Mouse (Mus musculus): ENCODE data around the gene 5730596B20Rik. TPM values are rescaled to one million over a fixed set of nuclear protein-coding genes. Genes with fewer than 3 reads are reported as not detected.

Gene 5730596B20Rik
- polyA plus RNA-seq, 1 experiment from 2014 or later, result 0.61 TPM

DNA sequence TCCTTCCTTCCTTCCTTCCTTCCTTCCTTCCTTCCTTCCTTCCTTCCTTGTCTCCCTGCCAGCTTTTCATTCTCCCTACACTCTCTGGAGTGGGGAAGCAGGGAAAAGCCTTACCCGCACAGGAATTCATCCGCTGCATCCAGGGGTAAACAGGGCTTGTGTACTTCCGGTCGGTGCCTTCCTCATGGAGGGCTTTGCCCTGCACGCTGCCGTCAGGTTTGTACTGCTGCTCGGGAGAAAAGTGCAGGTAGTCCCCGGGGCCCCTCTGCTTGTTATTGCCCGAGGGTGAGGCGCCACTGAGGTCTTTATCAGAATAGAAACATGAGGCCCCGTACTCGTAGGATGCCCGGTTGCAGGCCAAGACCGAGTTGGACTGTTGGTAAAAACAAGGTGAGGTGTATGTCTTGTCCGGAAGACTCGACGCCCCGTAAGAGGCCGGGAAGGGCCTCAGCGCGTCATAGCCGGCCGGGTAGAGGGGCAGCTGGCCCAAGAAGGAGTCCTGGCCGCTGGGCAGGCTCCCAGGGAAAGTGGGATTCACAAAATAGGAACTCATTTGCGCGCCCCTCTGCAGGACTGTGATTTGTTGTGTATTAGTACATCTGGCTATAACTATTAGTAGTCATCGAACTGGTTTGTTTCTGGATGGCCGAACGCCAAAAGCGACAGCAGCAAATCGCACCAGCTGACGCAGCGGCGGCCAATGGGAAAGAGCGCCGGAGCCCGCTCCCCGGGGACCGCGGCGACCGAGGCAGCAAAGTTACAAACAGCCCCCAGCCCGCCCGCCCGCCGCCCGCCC, 31.0 kb downstream of the 5730596B20Rik start, which contains the start of gene Hoxa6:
Hoxa6 (minus strand) TSS at position 651 of the 796 bp plus-strand sequence.
- no peaks in the 10 kb centered on the region for H3K9me3 ChIP-seq (ENCODE audit: control insufficient read depth)
- H3K9ac ChIP-seq (ENCODE audit: low read depth, low read length), result peak within 1 kb of the TSS; percentile 46
- H3K27ac ChIP-seq (ENCODE audit: low read depth, low read length), result peak within 1 kb of the TSS; percentile 35; the same call in 1 of the 2 replicates
- H3K27me3 ChIP-seq (replicated peaks; ENCODE audit: control insufficient read depth, insufficient read depth, low read length), result peaks cover 88% of the 10 kb centered on the region
- no peaks in the 10 kb centered on the region for H3K4me1 ChIP-seq (replicated peaks; ENCODE audit: control insufficient read depth, insufficient read depth, low read length)
- peak within 1 kb of the TSS; percentile 37 for H3K4me3 ChIP-seq (ENCODE audit: low read depth, low read length)
- no peak for ATAC-seq
- peak within 1 kb of the TSS; percentile 66 for H3K4me2 ChIP-seq (replicated peaks; ENCODE audit: low read depth)
- TF ChIP-seq CTCF (IDR thresholded peaks at IDR 0.05; ENCODE audit: low read depth), result no peak
- 8% methylated on average over 47 of the region's 47 CpGs for WGBS
- no peaks in the 10 kb centered on the region for H3K36me3 ChIP-seq (ENCODE audit: control insufficient read depth, insufficient read depth)

DNA sequence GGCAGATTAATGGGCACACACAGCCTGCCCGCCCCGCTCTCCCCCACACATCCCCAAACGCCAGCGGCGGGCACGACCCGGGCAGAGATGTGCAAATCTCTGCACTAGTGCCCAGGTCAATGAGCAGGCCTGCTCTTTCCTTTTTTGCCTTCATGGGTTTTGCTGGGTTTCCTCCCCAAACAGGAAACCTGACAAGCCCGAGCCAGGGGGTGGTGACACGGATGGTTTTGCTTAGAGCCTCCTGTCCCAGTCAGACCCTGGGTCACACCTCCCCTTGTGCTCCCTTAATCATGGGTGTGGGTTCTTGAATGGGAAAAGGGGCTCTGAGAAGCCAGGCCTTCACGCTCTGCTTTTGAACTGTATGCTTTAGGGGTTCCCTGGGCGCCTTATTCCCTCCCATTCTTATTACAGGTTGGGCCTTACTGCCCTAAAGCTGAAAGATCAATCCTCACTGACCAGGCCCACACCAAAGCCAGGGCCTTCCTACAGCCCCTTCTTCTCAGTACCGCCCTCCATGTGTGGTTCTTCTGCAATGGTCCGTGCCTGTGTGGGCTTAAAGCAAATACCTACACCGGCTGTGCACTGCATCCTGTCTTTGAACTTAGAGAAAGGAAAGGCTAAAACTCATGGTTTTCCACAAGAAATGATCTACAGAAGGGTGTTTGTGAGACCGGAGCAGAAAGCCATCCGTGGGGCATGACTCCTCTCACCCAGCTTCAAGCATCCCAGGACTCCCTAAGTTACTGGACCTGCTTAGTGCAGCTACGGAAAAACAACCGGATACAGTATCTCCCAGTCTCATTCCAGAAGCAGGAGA, 31.8 kb downstream of the 5730596B20Rik start:
- Histone ChIP-seq H3K27ac (ENCODE audit: low read depth, low read length) (no peak overlapping the region), H3K4me1 (replicated peaks; ENCODE audit: control insufficient read depth, insufficient read depth, low read length) (no peaks in the 10 kb centered on the region), H3K36me3 (ENCODE audit: control insufficient read depth, insufficient read depth) (no peaks in the 10 kb centered on the region), H3K4me3 (ENCODE audit: low read depth, low read length) (peak overlapping the region; percentile 37), H3K4me2 (replicated peaks; ENCODE audit: low read depth) (peak overlapping the region; percentile 66), H3K9ac (ENCODE audit: low read depth, low read length) (peak overlapping the region; percentile 46), H3K9me3 (ENCODE audit: control insufficient read depth) (no peaks in the 10 kb centered on the region), H3K27me3 (replicated peaks; ENCODE audit: control insufficient read depth, insufficient read depth, low read length) (peaks cover 90% of the 10 kb centered on the region)
- WGBS, result 34% methylated on average over 15 of the region's 18 CpGs
- no peak for ATAC-seq
- no peak for TF ChIP-seq CTCF (IDR thresholded peaks at IDR 0.05; ENCODE audit: low read depth)

DNA sequence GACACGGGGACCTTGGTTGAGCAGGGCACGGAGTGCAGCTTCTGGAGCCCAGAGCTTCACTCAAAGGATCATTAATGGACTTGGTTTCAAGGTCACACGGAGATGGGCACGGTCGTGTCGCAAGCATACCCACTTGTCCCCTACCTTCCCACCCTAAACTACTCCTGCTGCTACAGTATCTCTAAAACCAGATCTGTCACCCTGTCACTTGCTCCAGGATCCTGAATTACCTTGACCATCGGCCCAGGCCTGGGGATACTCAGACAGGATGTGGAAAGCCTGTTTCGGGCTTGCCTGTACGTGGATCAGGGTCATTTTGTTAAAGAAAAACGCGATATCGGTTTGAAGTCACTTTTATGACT, 32.4 kb downstream of the 5730596B20Rik start:
- Histone ChIP-seq H3K27me3 (replicated peaks; ENCODE audit: control insufficient read depth, insufficient read depth, low read length) (peaks cover 91% of the 10 kb centered on the region), H3K4me2 (replicated peaks; ENCODE audit: low read depth) (peak overlapping the region; percentile 66), H3K4me1 (replicated peaks; ENCODE audit: control insufficient read depth, insufficient read depth, low read length) (no peaks in the 10 kb centered on the region), H3K9ac (ENCODE audit: low read depth, low read length) (no peak overlapping the region), H3K4me3 (ENCODE audit: low read depth, low read length) (0 out of 2 replicates have a peak overlapping the region, but pooled peaks have one; percentile 37), H3K27ac (ENCODE audit: low read depth, low read length) (no peak overlapping the region), H3K9me3 (ENCODE audit: control insufficient read depth) (no peaks in the 10 kb centered on the region), H3K36me3 (ENCODE audit: control insufficient read depth, insufficient read depth) (no peaks in the 10 kb centered on the region)
- ATAC-seq, result no peak
- WGBS, result 34% methylated on average over 12 of the region's 12 CpGs
- no peak for TF ChIP-seq CTCF (IDR thresholded peaks at IDR 0.05; ENCODE audit: low read depth)

DNA sequence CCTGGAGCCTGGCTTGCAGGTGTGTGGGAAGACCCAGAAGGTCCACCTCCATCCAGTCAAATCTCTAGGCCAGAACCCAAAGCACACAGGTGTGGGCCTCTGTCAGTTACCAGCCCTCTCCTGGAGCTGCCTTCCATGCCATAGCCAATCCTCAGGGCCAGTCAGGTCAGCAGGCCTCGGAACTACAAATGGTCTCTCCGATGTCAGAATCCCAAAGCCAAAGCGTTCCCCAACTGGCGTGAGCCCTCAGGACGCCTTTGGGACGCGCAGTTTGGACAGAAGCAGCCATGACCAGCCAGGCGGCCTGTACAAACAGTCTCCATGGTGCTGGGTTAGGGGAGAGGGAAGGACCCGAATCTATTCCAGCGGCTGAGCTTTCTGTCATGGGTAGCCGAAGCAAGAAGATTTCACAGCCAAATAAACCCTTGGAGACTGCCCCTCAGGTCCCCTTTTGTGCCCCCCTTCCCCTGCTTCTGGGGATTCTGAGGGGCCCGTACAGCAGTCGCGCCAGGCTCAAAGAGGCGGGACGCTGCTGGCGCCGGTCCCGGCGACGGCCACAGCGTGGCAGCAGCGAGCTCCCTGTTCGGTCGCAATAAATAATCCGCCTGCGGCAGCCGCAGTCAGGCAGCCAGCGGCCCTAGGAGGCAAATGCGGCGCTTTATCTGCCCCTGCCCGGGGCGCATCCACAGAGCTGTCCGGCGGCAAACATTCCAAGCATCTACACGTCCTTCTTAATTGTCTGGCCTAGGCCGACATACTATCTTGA, 34.1 kb downstream of the 5730596B20Rik start:
- Histone ChIP-seq H3K4me3 (ENCODE audit: low read depth, low read length) (peak overlapping the region; percentile 52), H3K9me3 (ENCODE audit: control insufficient read depth) (no peaks in the 10 kb centered on the region), H3K36me3 (ENCODE audit: control insufficient read depth, insufficient read depth) (no peaks in the 10 kb centered on the region), H3K9ac (ENCODE audit: low read depth, low read length) (peak overlapping the region; percentile 41), H3K27ac (ENCODE audit: low read depth, low read length) (no peak overlapping the region), H3K27me3 (replicated peaks; ENCODE audit: control insufficient read depth, insufficient read depth, low read length) (peaks cover 91% of the 10 kb centered on the region), H3K4me1 (replicated peaks; ENCODE audit: control insufficient read depth, insufficient read depth, low read length) (no peaks in the 10 kb centered on the region), H3K4me2 (replicated peaks; ENCODE audit: low read depth) (peak overlapping the region; percentile 66)
- ATAC-seq, result peak; percentile 54
- TF ChIP-seq CTCF (IDR thresholded peaks at IDR 0.05; ENCODE audit: low read depth), result peak; percentile 86
- WGBS, result 4% methylated on average over 37 of the region's 37 CpGs

DNA sequence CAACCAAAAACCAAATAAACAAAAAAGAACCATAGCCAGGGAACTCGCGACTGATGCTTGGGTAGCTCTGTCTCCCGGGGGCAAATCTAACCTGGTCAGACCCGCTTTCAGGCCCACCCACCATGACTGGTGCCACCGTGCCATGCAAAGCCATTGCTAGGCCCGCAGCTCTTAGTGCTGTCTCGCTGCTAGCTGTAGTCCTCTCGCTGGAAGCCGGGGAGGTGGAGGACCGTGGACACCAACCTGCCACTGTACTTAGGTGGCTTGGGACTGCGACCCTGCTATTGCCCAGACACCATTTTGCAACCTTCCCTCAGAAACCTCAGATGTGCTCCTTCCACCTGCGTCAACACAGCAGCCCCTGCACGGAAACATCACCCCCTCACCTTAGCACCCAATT, 34.7 kb downstream of the 5730596B20Rik start:
- no peak for TF ChIP-seq CTCF (IDR thresholded peaks at IDR 0.05; ENCODE audit: low read depth)
- no peak for ATAC-seq
- Histone ChIP-seq H3K36me3 (ENCODE audit: control insufficient read depth, insufficient read depth) (no peaks in the 10 kb centered on the region), H3K27ac (ENCODE audit: low read depth, low read length) (0 out of 2 replicates have a peak overlapping the region, but pooled peaks have one; percentile 6), H3K4me1 (replicated peaks; ENCODE audit: control insufficient read depth, insufficient read depth, low read length) (no peaks in the 10 kb centered on the region), H3K4me2 (replicated peaks; ENCODE audit: low read depth) (peak overlapping the region; percentile 66), H3K4me3 (ENCODE audit: low read depth, low read length) (peak overlapping the region; percentile 52), H3K9ac (ENCODE audit: low read depth, low read length) (peak overlapping the region; percentile 41; the same call in 1 of the 2 replicates), H3K9me3 (ENCODE audit: control insufficient read depth) (no peaks in the 10 kb centered on the region), H3K27me3 (replicated peaks; ENCODE audit: control insufficient read depth, insufficient read depth, low read length) (peaks cover 91% of the 10 kb centered on the region)
- 5% methylated on average over 13 of the region's 13 CpGs for WGBS

All from intestine, postnatal 0 days (tissue).